Mouse (Mus musculus): ENCODE data around the gene St3gal3. TPM values are rescaled to one million over a fixed set of nuclear protein-coding genes. Genes with fewer than 3 reads are reported as not detected.

The St3gal3 gene
- polyA plus RNA-seq, 1 experiment from 2014 or later: 10.8 TPM

DNA sequence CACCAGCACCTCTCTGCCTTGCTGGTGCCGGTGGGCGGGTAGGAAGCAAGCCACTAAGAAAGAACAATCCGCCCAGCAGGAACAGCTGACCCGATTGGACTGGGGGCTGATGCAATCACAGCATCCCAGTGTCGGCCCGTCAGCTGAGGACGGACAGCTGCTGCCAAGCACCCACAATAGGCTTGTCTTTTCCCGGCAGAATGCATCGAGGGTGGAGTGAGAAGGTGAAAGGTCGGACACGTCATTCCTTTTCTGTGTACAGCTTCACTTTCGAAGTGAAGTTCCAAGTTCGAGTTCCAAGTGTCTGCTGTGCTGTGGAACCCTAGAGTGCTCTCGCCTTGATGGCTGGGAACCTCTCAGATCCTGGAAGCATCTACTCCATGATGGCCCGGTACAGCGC is 3.1 kb upstream of the St3gal3 start:
- Histone ChIP-seq H3K9me3 (no peaks in the 10 kb centered on the region), H3K27ac (no peak overlapping the region), H3K4me3 (no peak overlapping the region), H3K4me2 (replicated peaks) (no peak overlapping the region), H3K36me3 (peaks cover 60% of the 10 kb centered on the region), H3K27me3 (no peaks in the 10 kb centered on the region), H3K4me1 (peaks cover 9% of the 10 kb centered on the region), H3K9ac (no peak overlapping the region)
- WGBS: 85% methylated on average over 16 of the region's 16 CpGs
- ATAC-seq (ENCODE audit: insufficient number of reproducible peaks, insufficient read depth, low FRiP score, low TSS enrichment): no peak

DNA sequence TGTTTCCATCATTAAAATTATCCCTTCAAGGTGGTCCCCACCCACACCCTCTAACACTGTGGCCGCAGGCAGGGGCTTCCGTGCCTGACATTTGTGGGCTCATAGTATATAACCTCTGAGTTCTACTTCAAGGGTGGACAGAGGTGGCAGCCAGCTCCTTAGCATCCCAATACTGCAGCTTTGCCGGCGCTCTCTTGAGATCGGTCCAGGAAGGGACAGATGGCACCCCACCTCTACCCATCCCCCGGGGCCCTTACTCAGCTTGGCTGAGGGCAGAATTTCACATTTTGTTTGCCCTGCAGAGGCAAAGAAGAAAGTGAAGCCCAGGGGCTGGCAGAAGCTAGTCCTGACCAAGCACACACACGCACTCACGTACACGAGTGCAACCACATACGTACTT is 2.6 kb upstream of the St3gal3 start:
- Histone ChIP-seq H3K9ac (no peak overlapping the region), H3K4me1 (peaks cover 9% of the 10 kb centered on the region), H3K9me3 (no peaks in the 10 kb centered on the region), H3K27ac (no peak overlapping the region), H3K36me3 (peaks cover 54% of the 10 kb centered on the region), H3K4me3 (no peak overlapping the region), H3K27me3 (no peaks in the 10 kb centered on the region), H3K4me2 (replicated peaks) (no peak overlapping the region)
- WGBS: 94% methylated on average over 10 of the region's 10 CpGs
- no peak for ATAC-seq (ENCODE audit: insufficient number of reproducible peaks, insufficient read depth, low FRiP score, low TSS enrichment)

DNA sequence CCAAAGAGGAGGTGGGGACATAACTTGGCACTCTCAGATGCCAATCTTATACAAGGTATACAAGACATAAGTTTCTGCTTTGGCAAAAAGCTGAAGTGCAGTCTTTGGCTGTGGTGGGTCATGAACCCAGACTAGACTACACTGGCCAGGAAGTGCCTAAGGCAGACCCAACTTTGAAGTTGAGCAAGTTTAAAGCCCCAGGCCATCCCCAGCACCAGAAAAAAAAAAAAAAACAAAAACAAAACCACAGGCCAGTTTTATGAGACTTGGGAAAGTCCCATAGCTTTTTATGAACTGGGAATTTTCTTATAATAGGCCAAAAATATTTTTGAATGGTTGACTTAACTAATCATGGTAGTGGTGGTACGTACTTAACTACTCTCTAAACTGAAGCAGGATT is 700 bp upstream of the St3gal3 start:
- no peak overlapping the region for H3K27ac ChIP-seq
- H3K9me3 ChIP-seq: no peaks in the 10 kb centered on the region
- H3K27me3 ChIP-seq: no peaks in the 10 kb centered on the region
- H3K4me1 ChIP-seq: peaks cover 13% of the 10 kb centered on the region
- peak overlapping the region; percentile 94; the same call in 1 of the 2 replicates for H3K9ac ChIP-seq
- ATAC-seq (ENCODE audit: insufficient number of reproducible peaks, insufficient read depth, low FRiP score, low TSS enrichment): no peak
- peak overlapping the region; percentile 75 for H3K4me2 ChIP-seq (replicated peaks)
- peaks cover 35% of the 10 kb centered on the region for H3K36me3 ChIP-seq
- peak overlapping the region; percentile 100 for H3K4me3 ChIP-seq
- WGBS: 86% methylated on average over 1 of the region's 1 CpGs

DNA sequence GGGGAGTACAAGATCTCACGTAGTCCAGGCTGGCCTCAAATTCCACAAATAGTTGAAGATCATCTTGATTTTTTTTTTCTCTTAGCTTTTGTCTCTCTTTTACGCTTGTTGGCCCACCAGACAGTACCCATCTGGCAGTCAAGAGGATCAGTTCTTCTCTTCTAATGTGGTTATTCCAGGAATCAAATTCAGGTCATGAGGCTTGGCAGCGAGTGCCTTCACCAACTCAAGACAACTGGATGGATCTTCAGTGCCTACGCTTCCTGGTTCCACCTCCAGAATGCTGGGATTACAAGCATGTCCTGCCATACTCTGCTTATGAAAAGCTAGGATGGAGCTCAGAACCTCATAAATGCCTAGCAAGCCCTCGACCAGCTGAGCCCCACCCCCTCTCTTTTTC is 3.4 kb downstream of the St3gal3 start:
- H3K4me1 ChIP-seq: peaks cover 13% of the 10 kb centered on the region
- H3K9me3 ChIP-seq: no peaks in the 10 kb centered on the region
- no peaks in the 10 kb centered on the region for H3K27me3 ChIP-seq
- H3K4me2 ChIP-seq (replicated peaks): no peak overlapping the region
- no peak overlapping the region for H3K9ac ChIP-seq
- no peak overlapping the region for H3K4me3 ChIP-seq
- no peak overlapping the region for H3K27ac ChIP-seq
- WGBS: 88% methylated on average over 5 of the region's 5 CpGs
- ATAC-seq (ENCODE audit: insufficient number of reproducible peaks, insufficient read depth, low FRiP score, low TSS enrichment): no peak
- H3K36me3 ChIP-seq: no peaks in the 10 kb centered on the region; the same call in 1 of the 2 replicates

DNA sequence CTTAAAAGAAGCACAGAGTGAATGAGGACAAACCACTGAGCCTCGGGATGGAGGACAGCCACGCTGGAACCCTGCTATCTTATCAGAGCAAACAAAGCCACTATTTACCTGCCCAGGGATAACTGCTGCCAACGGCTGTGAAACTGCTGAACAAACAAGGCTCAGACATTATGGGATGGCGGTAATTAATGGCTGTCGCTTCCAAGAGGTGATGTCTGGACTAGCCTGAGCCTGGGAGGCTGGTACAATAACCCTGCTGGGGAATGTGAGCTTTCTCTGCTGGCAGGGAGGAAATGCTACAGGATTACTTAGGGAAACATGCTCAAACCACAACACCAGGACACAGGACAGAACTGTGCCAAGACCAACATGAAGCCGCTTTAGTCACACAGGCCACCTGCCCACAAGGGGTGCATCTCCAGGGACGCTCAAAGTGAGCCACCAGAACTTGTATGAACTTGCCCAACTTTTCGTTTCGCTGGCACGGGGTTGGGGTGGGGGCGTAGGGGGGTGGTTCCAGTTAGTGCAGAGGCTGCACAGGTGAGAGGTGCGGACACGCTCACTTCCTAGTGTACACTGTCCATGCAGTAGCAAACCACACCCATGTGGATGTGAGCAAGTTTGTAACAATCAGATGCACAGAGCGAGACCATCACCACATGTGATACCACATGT is 11.5 kb downstream of the St3gal3 start:
- WGBS: 76% methylated on average over 14 of the region's 14 CpGs
- peak; percentile 36; the same call in 1 of the 2 replicates for ATAC-seq (ENCODE audit: insufficient number of reproducible peaks, insufficient read depth, low FRiP score, low TSS enrichment)
- no peak overlapping the region for H3K27ac ChIP-seq

DNA sequence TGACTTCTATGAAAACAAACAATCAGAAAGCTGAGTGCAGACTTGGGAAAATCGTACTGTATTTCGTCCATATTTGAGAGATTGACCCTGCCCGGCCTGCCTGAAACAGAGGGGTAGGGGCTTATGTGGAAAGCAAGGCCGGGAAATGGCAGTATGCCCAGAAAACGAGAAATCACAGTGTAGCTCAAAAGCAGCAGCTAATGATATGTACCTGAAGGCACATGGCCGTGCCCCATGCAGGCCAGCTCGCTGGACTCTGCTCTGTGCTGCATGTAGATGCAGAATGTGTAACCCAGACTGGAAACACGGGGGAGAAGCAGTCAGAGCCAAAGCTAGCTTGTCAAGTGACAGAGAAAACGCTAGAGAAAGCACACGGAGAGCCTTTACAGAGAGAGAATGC is 12.6 kb downstream of the St3gal3 start:
- ATAC-seq (ENCODE audit: insufficient number of reproducible peaks, insufficient read depth, low FRiP score, low TSS enrichment): no peak
- H3K4me1 ChIP-seq: no peaks in the 10 kb centered on the region
- WGBS: 81% methylated on average over 10 of the region's 10 CpGs
- no peak overlapping the region for H3K9ac ChIP-seq
- no peaks in the 10 kb centered on the region for H3K27me3 ChIP-seq
- H3K36me3 ChIP-seq: no peaks in the 10 kb centered on the region
- no peaks in the 10 kb centered on the region for H3K9me3 ChIP-seq
- no peak overlapping the region for H3K4me3 ChIP-seq
- no peak overlapping the region for H3K4me2 ChIP-seq (replicated peaks)
- no peak overlapping the region for H3K27ac ChIP-seq

More for the DNA sequence above, 11.5 kb downstream of the St3gal3 start:
- H3K27me3 ChIP-seq: no peaks in the 10 kb centered on the region
- no peaks in the 10 kb centered on the region for H3K9me3 ChIP-seq
- H3K4me1 ChIP-seq: no peaks in the 10 kb centered on the region
- H3K4me3 ChIP-seq: no peak overlapping the region
- H3K9ac ChIP-seq: no peak overlapping the region
- H3K36me3 ChIP-seq: no peaks in the 10 kb centered on the region
- H3K4me2 ChIP-seq (replicated peaks): no peak overlapping the region

DNA sequence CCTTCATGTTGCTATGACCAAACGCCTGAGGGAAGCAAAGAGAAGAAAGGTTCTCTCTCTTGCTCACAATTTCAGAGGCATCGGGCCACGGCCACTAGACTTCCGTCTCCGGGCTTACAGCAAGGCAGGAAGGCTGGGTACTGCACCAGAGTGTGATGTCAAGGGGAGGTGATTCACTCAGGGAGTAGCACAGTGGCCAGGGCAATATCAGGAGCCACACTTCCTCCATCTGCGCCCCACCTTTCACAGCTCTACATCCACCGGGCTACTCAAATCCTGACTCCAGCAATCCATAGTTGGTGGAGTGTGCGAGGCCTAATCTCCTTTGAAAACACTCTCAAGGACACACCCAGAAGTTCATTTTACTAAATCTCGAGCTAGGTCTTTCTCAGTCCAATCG is 17.1 kb downstream of the St3gal3 start:
- no peak for ATAC-seq (ENCODE audit: insufficient number of reproducible peaks, insufficient read depth, low FRiP score, low TSS enrichment)
- 93% methylated on average over 10 of the region's 10 CpGs for WGBS

DNA sequence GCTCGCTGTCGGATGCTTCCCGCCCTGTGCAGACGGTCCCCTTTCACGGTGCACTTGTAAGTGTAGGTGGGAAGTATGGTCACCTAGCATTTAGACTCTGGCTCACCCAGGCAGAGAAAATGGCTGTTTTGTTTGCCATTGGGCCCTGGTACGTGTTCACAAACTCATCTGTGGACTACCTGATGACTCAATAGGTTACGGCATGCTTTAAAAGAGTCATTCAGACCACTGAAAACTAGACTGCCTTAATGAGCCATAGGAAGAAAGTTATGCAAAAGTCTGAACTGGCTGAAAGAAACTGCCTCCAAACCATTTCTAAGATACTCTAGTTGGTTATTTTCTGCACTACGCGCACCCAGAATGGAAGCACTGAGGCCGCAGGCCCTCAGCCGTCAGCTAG is 18.6 kb downstream of the St3gal3 start:
- no peaks in the 10 kb centered on the region for H3K27me3 ChIP-seq
- no peak overlapping the region for H3K9ac ChIP-seq
- no peak for ATAC-seq (ENCODE audit: insufficient number of reproducible peaks, insufficient read depth, low FRiP score, low TSS enrichment)
- no peaks in the 10 kb centered on the region for H3K9me3 ChIP-seq
- no peaks in the 10 kb centered on the region for H3K36me3 ChIP-seq
- H3K27ac ChIP-seq: no peak overlapping the region
- 93% methylated on average over 11 of the region's 11 CpGs for WGBS
- H3K4me1 ChIP-seq: no peaks in the 10 kb centered on the region
- H3K4me3 ChIP-seq: no peak overlapping the region
- H3K4me2 ChIP-seq (replicated peaks): no peak overlapping the region

More for the DNA sequence above, 17.1 kb downstream of the St3gal3 start:
- H3K4me1 ChIP-seq: no peaks in the 10 kb centered on the region
- no peaks in the 10 kb centered on the region for H3K9me3 ChIP-seq
- no peak overlapping the region for H3K4me2 ChIP-seq (replicated peaks)
- no peak overlapping the region for H3K4me3 ChIP-seq
- no peaks in the 10 kb centered on the region for H3K27me3 ChIP-seq
- H3K36me3 ChIP-seq: no peaks in the 10 kb centered on the region
- H3K27ac ChIP-seq: no peak overlapping the region
- H3K9ac ChIP-seq: no peak overlapping the region

DNA sequence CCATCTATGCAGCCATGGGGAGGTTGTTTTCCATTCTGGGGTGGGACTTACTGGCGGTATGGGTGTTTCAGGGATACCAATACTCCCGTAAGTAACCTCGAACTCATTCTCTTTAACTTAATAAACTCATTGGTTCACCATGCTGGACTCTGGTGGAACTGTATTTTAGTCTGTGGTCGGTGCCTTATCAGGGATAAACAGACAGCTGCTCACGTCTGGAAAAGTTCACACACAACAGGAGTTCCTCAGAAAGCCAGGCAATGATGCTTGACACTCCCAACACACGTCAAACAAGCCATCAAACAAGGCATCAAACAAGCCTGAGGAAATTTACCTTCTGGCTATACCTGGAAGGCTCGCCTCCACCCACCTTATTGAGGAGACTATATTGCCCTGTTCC is 19.6 kb downstream of the St3gal3 start:
- ATAC-seq (ENCODE audit: insufficient number of reproducible peaks, insufficient read depth, low FRiP score, low TSS enrichment): no peak
- Histone ChIP-seq H3K27me3 (no peaks in the 10 kb centered on the region), H3K9me3 (no peaks in the 10 kb centered on the region), H3K4me1 (no peaks in the 10 kb centered on the region), H3K9ac (no peak overlapping the region), H3K4me3 (no peak overlapping the region), H3K4me2 (replicated peaks) (no peak overlapping the region), H3K27ac (no peak overlapping the region), H3K36me3 (no peaks in the 10 kb centered on the region)
- WGBS: 90% methylated on average over 7 of the region's 7 CpGs

DNA sequence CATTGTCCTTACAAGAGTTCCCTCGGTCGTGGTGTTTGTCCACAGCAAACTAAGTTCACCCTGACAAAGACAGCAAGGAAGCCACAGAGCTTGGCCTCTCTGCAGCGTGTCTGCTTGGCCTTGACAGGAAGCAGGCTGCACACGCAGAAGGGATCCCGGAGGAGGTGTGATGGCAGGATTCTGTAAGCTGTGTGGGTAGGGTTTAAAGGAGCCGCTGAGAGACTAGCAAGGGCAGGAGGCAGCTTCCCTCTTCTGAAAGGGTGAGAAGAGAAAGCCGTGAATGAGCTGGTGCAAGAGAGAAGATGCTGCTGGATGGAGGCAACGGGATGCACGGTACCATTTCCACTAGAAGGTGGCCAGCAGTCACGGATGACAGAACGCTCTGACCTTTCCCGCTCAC is 22.1 kb downstream of the St3gal3 start:
- WGBS: 83% methylated on average over 12 of the region's 12 CpGs
- H3K27ac ChIP-seq: no peak overlapping the region
- no peak for ATAC-seq (ENCODE audit: insufficient number of reproducible peaks, insufficient read depth, low FRiP score, low TSS enrichment)
- no peaks in the 10 kb centered on the region for H3K27me3 ChIP-seq
- no peaks in the 10 kb centered on the region for H3K9me3 ChIP-seq
- H3K4me1 ChIP-seq: peaks cover 5% of the 10 kb centered on the region; the same call in 1 of the 2 replicates
- no peak overlapping the region for H3K4me2 ChIP-seq (replicated peaks)
- H3K36me3 ChIP-seq: 0 out of 2 replicates have a peak, but pooled peaks cover 4% of the 10 kb centered on the region
- H3K4me3 ChIP-seq: no peak overlapping the region
- H3K9ac ChIP-seq: no peak overlapping the region

DNA sequence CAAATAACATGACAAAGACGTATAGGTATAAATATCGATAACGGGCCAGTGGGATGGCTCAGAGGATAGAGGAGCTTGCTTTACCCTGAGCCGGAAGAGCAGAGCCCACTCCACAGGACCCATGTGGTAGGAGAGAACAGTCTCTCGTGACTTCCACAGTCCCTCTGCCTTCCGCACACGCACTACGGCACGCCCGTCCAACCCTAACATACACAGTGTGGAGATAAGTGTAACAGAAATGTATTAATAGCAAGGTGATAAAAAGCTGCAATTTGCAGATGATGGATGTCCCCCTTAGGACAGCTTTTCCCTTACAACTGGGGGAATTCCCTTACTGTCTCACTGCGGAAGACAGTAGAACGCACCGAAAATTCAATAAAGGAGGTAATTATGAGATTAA is 25.1 kb downstream of the St3gal3 start:
- no peak overlapping the region for H3K9ac ChIP-seq
- 86% methylated on average over 13 of the region's 13 CpGs for WGBS
- H3K4me1 ChIP-seq: peaks cover 5% of the 10 kb centered on the region; the same call in 1 of the 2 replicates
- H3K4me3 ChIP-seq: no peak overlapping the region
- no peak overlapping the region for H3K4me2 ChIP-seq (replicated peaks)
- H3K27me3 ChIP-seq: no peaks in the 10 kb centered on the region
- 0 out of 2 replicates have a peak, but pooled peaks cover 4% of the 10 kb centered on the region for H3K36me3 ChIP-seq
- no peak for ATAC-seq (ENCODE audit: insufficient number of reproducible peaks, insufficient read depth, low FRiP score, low TSS enrichment)
- no peak overlapping the region for H3K27ac ChIP-seq
- H3K9me3 ChIP-seq: no peaks in the 10 kb centered on the region

DNA sequence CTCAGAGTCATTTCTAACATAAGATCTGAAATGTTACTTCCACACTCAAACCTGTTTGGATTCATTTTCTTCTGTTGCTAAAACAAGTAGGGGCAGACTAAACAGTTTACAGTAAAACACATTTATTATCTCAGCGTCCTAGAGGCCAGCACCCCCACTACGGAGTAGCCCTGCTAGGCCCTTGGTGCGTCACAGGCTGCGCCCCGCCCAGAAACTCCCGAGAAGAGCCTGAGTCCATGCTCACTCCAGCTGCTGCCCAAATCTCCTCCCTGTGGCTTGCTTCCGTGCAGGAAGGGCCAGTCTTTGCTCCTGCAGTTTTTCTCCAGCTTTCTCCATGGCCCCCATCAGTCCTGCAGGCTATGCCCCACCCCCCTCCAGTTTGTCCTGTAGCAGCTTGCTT is 25.9 kb downstream of the St3gal3 start:
- Histone ChIP-seq H3K36me3 (0 out of 2 replicates have a peak, but pooled peaks cover 4% of the 10 kb centered on the region), H3K4me2 (replicated peaks) (no peak overlapping the region), H3K27me3 (no peaks in the 10 kb centered on the region), H3K27ac (0 out of 2 replicates have a peak overlapping the region, but pooled peaks have one; percentile 36), H3K9ac (no peak overlapping the region), H3K4me3 (no peak overlapping the region), H3K9me3 (no peaks in the 10 kb centered on the region), H3K4me1 (peaks cover 5% of the 10 kb centered on the region; the same call in 1 of the 2 replicates)
- ATAC-seq (ENCODE audit: insufficient number of reproducible peaks, insufficient read depth, low FRiP score, low TSS enrichment): no peak
- WGBS: 70% methylated on average over 7 of the region's 7 CpGs

All from embryonic facial prominence, embryonic 12.5 days (tissue).